Mouse (Mus musculus) lung, postnatal 0 days (tissue): ENCODE measurements around the gene Ncbp2.

ENCODE experiments used
- CTCF ChIP-seq: IDR thresholded peaks from 2 replicates; pipeline ENCODE4 v1.5.1; 2016; ENCODE audit warnings: antibody characterized with exemption, mild to moderate bottlenecking
- EP300 ChIP-seq: IDR thresholded peaks from 2 replicates; pipeline ENCODE4 v1.6.1; 2016; ENCODE audit warnings: antibody characterized with exemption, mild to moderate bottlenecking, control low read depth

DNA sequence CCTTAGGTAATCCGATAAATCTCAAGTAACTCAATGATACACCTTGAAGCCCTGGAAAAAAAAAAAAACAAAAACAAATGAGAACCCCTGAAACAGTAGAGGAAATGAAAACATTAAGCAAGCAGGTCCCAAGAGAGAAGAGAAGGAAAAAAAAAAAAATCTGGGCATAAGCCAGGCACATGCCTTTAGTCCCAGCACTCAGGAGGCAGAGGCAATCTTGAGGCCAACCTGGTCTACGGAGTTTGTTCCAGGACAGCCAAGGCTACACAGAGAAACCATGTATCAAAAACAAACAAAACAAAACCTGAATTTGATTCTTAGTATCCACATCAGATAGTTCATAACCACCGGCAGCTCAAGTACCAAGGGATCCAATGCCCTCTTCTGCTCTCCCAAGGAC, 56.4 kb downstream of the Ncbp2 start:
- TF ChIP-seq EP300: no peak
- no peak for TF ChIP-seq CTCF
